Mouse (Mus musculus) layer of hippocampus, adult 2 months (tissue): ENCODE measurements around the gene Plcb4. TPM values are rescaled to one million over a fixed set of nuclear protein-coding genes. Genes with fewer than 3 reads are reported as not detected.
"Not testable (repeated sequence)": the region's sequence is repeated elsewhere in the genome, so short reads cannot be mapped to it uniquely, and the experiment has no call there.

ENCODE experiments used
- DNase-seq, 2 experiments: peaks; one replicate each; pipeline ENCODE4 v3.0.0; 2022; ENCODE audit warnings: low spot score in 2 of 2
- H3K27ac ChIP-seq: fragments of 200-600 bp; 2 replicates; pipeline ENCODE4 v1.8.1; 2022
- H3K4me3 ChIP-seq: fragments of 200-600 bp; 2 replicates; pipeline ENCODE4 v1.8.1; 2022; ENCODE audit warnings: mild to moderate bottlenecking
- CTCF ChIP-seq: fragments of 200-600 bp; conservative IDR thresholded peaks from 2 replicates; pipeline ENCODE4 v1.8.1; 2022; ENCODE audit warnings: antibody characterized with exemption, mild to moderate bottlenecking, moderate library complexity
- total RNA-seq, 2 experiments: library from RNA; stranded (reverse); gene quantifications; 2 replicates each; pipeline ENCODE4 v1.2.3; 2021

Plcb4 gene
- total RNA-seq, 2 experiments from 2014 or later = 20.9 to 21.0 TPM

DNA sequence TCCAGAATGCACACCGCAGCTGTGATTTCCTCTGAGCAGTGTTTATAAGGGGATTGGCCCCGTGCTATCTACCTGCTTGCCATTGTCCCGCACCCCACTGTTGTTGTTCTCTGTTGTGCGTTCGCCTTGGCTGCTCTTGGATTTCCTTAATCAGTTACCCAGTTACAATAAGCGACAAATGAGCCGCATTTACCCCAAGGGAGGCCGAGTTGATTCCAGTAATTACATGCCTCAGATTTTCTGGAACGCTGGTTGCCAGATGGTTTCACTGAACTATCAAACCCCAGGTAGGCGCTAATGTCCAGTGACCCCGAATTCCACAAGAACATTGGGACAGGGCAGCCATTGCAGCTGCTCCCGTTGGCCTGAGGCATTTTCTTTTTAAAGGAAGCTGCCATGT, 309.3 kb downstream of the Plcb4 start:
- Histone ChIP-seq H3K27ac (no peak overlapping the region), H3K4me3 (no peak overlapping the region)
- no peak for TF ChIP-seq CTCF
- no peak for DNase-seq

DNA sequence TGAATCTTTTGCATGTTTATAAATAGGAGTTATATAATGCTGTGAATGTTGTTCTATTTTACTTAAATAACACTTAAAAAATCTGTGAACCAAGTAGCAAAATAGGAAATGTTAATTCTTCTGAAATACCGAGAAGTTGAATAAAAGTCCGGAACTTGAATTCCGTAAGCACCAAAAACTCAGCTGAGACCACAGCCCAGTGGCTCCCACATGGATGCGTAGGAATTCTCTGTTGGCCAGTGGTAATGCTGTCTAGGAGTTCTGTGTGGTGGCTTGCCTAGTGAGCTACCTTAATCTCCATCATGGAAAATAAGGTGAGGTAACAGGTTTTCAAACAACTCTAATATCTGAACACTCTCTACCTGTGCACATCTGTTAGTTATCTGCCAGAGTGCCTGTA, 312.1 kb downstream of the Plcb4 start:
- no peak overlapping the region for H3K4me3 ChIP-seq
- no peak for DNase-seq
- H3K27ac ChIP-seq = no peak overlapping the region
- TF ChIP-seq CTCF = no peak

DNA sequence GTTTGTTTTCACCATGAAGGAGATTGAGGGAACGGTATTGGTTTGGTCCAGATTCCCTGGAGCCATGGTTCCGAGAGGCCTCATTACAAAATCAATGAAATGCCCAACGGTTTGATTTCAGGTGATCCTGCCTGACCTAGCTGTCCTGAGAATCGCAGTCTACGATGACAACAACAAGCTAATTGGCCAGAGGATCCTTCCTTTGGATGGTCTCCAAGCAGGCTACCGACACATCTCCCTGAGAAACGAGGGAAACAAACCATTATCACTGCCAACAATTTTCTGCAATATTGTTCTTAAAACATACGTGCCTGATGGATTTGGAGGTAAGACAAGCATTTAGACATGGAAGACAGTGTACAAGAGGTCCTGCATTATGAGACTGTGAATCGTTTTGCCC, 317.2 kb downstream of the Plcb4 start:
- no peak for DNase-seq
- no peak for TF ChIP-seq CTCF
- no peak overlapping the region for H3K4me3 ChIP-seq
- H3K27ac ChIP-seq = no peak overlapping the region

DNA sequence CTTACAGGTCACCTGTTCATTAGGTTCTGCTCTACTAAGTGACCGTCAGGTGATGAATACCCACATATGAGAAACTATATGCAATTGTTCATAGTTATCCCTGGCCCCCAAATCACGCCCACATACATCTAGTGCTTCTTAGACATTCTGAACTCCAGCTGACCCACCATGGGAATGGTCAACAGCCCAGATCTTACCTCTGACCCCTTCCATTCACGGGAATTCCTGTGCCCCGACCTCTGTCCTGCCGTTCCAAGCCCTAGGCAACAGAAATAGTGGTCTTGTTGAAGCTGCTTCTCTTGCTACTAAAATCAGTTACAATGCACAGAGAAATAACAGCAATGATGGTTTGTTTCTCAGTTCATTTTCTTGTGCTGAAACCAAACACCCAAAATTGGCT, 320.0 kb downstream of the Plcb4 start:
- no peak overlapping the region for H3K4me3 ChIP-seq
- DNase-seq = no peak
- TF ChIP-seq CTCF = no peak
- no peak overlapping the region for H3K27ac ChIP-seq

DNA sequence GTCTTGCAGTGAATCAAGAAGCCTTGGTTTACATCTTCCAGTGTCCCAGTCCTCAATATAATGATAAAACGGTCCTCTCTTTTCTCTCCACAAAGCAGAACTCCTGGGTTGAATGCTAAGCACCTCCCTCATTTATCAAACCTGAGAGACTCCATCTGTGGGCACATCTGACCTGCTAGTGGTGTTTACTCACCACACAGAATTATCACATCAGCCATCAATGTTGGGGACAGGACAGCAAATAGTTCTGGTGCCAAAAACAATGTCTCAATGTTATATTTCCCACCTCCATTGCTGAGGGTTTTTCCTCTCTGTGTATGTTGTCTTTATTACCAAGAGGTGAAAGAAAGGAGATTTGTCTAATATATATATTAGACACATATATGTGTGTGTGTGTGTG, 321.6 kb downstream of the Plcb4 start:
- Histone ChIP-seq H3K4me3 (no peak overlapping the region), H3K27ac (no peak overlapping the region)
- DNase-seq = no peak
- no peak for TF ChIP-seq CTCF

DNA sequence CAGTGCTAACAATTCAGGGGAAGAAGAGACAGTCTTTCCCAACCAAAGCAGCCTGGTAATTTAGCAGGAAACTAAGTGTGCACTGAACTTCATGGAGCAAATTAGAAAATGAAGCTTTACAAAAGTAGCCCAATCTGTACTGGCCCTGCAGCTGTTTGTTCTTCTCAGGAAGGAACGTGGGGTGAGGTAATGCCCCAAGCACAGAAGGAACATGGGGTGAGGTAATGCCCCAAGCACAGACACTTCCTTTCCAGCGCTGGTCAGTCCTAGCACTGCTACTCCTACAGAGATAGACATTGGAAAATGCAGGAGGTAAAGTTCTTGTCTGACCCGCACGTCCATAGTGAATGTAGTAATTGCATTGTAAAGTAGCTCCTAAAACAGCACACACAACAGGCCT, 325.2 kb downstream of the Plcb4 start:
- no peak for DNase-seq
- Histone ChIP-seq H3K27ac (no peak overlapping the region), H3K4me3 (no peak overlapping the region)
- no peak for TF ChIP-seq CTCF

DNA sequence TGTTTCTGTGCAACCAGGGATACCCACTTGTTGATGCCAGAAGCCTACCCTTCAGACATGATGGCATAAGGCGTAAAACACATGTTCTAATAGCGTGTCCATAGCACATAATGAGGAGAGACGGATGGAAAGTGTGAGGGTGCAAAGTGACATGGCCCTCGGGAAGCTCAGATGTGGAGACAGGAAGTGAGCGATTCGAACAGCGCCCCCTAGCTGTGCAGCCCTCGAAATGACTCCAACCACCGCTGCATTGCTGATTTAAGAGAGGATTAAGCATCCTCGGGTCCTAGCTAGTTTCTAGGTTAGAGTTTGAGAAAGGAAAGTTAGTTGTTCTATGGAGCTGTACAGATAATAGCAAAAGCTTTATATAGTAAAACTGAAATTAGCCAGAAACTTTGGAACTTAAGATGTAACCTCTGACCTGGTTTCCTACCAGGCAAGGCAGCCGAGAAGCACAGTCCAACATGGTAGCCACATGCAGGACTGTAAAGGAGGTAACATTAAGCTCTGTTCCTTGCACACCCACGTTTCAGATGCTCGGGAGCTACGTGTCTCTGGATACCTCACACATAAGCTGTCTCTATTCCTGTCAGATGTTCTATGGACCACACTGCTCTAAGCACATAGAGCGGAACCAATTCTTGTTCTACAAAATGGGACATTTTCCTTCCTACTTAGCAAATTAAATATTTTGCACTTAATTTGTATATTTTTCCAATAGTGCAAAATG, 326.9 kb downstream of the Plcb4 start:
- Histone ChIP-seq H3K4me3 (no peak overlapping the region), H3K27ac (no peak overlapping the region)
- TF ChIP-seq CTCF = peak; percentile 58
- no peak for DNase-seq

DNA sequence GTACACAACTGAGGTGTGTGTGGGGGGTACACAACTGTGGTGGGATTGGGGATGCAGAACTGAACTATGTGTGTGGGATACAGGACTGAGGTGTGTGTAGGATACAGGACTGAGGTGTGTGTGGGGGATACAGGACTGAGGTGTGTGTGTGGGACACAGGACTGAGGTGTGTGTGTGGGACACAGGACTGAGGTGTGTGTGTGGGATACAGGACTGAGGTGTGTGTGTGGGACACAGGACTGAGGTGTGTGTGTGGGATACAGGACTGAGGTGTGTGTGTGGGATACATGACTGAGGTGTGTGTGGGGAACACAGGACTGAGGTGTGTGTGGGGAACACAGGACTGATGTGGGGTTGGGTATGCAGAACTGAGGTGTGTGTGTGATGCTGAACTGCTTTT, 329.7 kb downstream of the Plcb4 start:
- not testable (repeated sequence) for DNase-seq, H3K27ac ChIP-seq, H3K4me3 ChIP-seq

DNA sequence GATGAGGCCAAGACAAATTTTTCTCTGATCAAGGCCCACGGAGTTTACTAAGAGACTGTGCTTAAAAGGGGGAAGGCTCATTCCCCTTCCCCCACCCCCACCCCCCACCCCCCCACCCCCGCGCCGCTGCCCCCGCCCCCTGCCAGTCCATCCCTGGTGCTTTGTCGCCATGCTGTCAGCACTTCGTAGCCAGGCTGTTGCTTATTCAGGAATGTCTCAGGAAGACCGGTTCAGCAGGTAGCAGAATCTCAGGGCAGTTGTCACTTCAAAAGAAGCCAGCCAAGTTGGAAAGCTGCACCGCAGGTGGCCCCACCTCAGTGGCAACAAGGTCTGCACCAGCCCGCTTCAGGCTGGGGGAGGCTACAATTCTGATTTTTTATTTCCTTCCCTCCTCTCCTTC, 331.9 kb downstream of the Plcb4 start:
- DNase-seq, H3K27ac ChIP-seq, H3K4me3 ChIP-seq: not testable (repeated sequence)

DNA sequence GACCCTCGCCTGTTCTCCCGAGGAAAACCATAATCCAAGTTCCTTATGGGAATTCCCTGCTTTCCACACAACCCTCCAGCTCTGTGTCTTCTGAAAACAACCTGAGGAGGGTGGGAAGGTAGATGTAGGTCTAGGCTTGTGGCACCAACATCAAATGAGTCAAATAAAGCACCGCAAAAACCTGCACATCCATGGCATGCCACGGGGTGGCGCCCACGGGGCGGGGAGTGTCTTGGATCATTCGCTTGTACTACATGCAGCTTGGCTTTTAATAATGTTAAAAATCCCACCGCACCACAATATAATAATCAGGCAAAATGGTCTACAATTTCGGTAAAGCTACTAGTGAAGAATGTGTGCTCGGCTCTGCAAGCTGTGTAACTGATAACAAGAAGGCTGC, 334.5 kb downstream of the Plcb4 start:
- no peak overlapping the region for H3K27ac ChIP-seq
- peak; percentile 59 for TF ChIP-seq CTCF
- no peak overlapping the region for H3K4me3 ChIP-seq
- DNase-seq = no peak

DNA sequence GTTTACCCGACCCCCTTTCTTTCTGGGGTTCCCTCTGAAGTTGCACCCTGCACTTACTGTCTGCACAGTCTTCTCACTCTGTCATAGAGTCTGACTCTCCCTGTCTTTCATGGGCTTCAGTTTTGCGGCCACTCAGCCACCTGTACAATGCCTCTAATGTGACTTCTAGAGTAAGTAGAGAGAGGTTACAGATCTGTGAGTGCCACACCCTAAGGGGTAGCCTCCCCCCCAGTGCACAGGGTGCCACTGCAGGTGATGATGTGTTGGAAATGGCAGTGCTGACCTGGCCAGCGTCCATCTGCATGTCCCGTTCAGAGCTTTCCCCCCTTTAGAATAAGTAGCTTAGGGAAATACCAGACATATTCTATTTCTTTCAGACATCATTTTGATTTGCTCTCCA, 336.4 kb downstream of the Plcb4 start:
- TF ChIP-seq CTCF = no peak
- Histone ChIP-seq H3K27ac (no peak overlapping the region), H3K4me3 (no peak overlapping the region)
- no peak for DNase-seq

DNA sequence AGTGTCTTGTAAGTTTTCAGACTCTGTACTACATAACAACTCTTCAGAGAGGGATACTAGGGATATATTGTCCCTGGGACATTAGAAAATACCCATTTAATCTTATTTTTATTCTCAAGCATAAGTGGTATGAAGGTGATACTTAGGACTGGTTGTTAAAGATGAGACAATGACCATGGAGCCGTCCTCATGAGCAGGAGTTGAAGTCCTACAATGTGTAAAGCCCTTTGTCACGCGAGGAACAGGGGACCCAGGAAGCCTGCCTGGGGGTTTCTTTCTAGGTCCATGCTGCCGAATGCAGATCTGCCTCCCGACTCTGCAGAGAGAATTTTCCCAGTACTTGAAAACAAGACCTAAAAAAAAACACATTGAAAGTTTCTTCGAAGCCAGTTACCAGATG, 338.1 kb downstream of the Plcb4 start:
- no peak overlapping the region for H3K27ac ChIP-seq
- no peak for DNase-seq
- TF ChIP-seq CTCF = no peak

DNA sequence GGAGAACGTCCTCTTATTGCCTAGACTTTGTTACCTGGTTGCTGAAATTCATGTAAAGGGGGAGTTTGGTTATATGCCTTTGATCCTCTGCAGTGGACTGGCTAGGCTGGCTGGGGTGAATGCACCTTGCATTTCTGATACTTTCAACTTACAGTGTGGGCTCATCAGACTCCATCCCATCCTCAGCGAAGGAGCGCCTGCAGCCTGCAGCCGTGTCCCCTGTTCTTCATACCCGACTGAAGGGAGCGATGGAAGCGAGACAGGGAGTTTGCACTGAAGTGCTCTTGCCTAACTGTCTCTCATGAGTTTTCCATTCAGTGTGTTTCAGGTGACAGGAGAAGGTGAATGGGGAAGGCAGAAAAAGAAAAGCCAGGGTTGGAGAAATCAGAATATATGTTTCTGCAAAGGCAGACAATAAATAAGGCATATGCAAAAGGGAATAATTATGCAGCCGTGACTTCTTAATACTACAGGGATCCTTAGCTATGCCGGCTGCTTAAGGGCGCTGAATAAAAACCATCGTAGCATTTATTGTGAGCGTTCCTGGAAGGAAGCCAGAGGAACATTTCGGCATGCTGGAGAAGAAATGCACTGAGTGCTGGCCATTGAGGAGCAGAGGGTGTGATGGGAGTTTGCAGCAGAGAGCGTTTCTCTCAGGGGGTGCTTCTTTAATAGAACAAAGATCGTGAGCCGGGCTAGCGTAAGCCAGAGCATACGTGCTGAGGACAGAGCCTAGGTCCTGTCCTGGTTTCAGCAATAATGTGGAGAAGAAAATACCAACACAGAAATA, 338.7 kb downstream of the Plcb4 start:
- H3K27ac ChIP-seq = 0 out of 2 replicates have a peak overlapping the region, but pooled peaks have one; percentile 1
- no peak for TF ChIP-seq CTCF
- DNase-seq = no peak
- no peak overlapping the region for H3K4me3 ChIP-seq

More for the DNA sequence above, 338.1 kb downstream of the Plcb4 start:
- no peak overlapping the region for H3K4me3 ChIP-seq

DNA sequence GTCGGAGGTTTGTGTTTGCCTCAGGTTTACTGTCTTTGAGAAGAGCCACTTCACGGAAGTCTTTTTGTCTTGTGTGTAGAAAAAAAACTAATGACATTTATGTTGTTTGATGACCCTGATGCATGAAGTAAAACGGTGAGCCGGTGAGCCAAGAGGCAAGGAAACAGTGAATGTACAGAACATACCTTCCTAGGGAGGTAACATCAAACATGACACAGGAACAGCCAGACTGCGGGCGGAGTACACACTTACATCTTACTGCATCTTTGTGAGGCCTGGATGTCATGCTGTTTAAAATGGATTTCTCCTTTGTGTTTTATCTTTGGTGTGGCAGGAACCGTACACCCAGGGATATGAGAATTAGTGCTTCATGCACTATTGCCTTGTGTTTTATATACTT, 340.1 kb downstream of the Plcb4 start:
- H3K4me3 ChIP-seq = no peak overlapping the region
- no peak for TF ChIP-seq CTCF
- H3K27ac ChIP-seq = no peak overlapping the region
- no peak for DNase-seq
